Mouse (Mus musculus): ENCODE results near the gene Klf12.

GRCm38 (mm10) chr14:99931879-99932278 is 352.6 kb downstream of the Klf12 start:
- TF ChIP-seq POLR2A (IDR thresholded peaks at IDR 0.05; ENCODE audit: control insufficient read depth, extremely low read depth, insufficient read depth, low read length, poor library complexity) (no peak), CTCF (IDR thresholded peaks at IDR 0.05; ENCODE audit: borderline replicate concordance, control insufficient read depth, extremely low read depth, insufficient read depth, low read length, poor library complexity) (no peak)

Data from thymus, adult 2 months (tissue).